Mouse (Mus musculus) spleen, adult 2 months (tissue): ENCODE data around the gene Crip3.

Source experiments
- CTCF ChIP-seq: fragments of 200-500 bp; IDR thresholded peaks from 2 replicates; pipeline ENCODE4 v1.5.1; 2011; ENCODE audit warnings: mild to moderate bottlenecking, inconsistent platforms; ENCODE audit not compliant: insufficient read depth, insufficient read length, insufficient replicate concordance; ENCODE audit errors: extremely low read depth
- POLR2A ChIP-seq: fragments of 200-500 bp; IDR thresholded peaks from 2 replicates; pipeline ENCODE4 v1.6.1; 2011; ENCODE audit warnings: low read depth, low read length, inconsistent platforms

DNA sequence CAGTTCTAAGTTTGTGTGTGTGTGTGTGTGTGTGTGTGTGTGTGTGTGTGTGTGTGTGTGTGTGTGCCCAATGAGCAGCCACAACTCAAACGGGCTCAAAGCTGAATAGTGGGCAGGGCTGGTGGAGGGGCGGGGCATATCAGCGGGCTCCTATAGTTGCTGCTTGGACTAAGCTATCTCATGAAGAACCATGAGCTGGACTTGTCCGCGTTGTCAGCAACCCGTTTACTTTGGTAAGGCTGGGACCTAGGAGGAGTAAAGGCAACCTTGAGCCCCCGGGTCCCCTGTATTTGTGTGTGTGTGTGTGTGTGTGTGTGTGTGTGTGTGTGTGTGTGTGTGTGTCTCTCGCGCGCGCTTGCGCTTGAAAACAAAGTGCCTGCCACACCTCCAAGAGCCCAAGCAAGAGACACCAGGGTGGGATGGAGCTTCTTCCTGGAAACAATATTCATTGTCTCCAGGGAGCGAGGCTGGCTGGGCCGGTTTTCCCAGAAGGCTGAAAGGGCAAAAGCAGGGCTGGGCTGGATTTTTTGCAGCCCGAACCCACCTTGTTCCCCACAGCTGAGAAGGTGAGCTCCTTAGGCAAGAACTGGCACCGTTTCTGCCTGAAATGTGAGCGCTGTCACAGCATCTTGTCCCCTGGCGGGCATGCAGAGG, at the start of gene Crip3:
- TF ChIP-seq CTCF (no peak), POLR2A (no peak)
